Mouse (Mus musculus) erythroblast, embryonic 14.5 days (primary cell): ENCODE measurements around the gene Rplp0.

Experiments
- GATA1 ChIP-seq: IDR thresholded peaks from 2 replicates; pipeline ENCODE4 v1.6.1; 2012; ENCODE audit warnings: low read length, inconsistent platforms, mixed read lengths
- TAL1 ChIP-seq: IDR thresholded peaks from 3 replicates; pipeline ENCODE4 v1.6.1; 2012; ENCODE audit warnings: low read length, inconsistent platforms, mixed read lengths

DNA sequence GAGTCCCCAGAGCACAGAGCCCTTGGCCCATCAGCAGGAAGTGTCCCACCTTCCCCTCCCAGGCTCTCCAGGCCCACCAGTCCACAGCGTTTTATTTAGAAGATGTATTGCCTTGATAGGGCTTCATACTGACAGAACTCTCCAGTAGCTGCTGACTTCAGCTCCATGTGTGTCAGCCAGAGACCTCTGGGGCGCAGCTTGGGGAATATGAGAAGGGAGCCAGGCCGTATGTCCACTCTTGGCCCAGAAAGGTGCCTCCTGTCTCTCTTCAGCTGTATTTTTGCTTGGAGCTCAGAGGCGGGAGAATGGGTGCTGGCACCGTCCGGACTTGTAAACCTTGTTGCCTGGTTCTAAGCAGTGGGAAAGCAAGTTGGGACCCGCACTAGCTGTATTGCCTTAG lies 11.8 kb upstream of the Rplp0 start:
- TF ChIP-seq TAL1 (no peak), GATA1 (no peak)
